Mouse (Mus musculus) layer of hippocampus, postnatal 10 days (tissue): ENCODE measurements around the gene Cel. TPM values are rescaled to one million over a fixed set of nuclear protein-coding genes. Genes with fewer than 3 reads are reported as not detected.
A peak's percentile ranks its signal among the peaks of the same experiment; 100 is the strongest.

Source experiments
- DNase-seq, 2 experiments: peaks; one replicate each; pipeline ENCODE4 v3.0.0; 2021; ENCODE audit warnings: low spot score in 2 of 2
- total RNA-seq, 2 experiments: library from RNA; stranded (reverse); gene quantifications; 2 replicates each; pipeline ENCODE4 v1.2.3; 2021

Gene Cel
- total RNA-seq, 2 experiments from 2014 or later: not detected

DNA sequence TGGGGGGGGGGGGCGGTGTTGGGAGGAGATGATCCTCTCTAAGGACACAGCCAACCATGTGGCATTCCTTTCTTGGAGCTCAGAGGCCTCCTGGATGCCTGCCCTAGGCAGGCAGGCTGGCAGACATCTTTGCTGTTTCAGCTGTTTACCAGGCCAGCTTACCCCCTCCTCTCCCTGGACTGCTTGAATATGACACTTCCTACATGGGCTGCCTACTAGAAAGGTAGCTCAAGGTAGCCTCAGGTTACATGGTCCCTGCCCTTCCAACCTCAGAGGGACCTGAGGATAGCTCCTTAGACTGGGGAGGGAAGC is 24.4 kb downstream of the Cel start:
- DNase-seq: peak in 1 of 2 experiments; percentile 49

DNA sequence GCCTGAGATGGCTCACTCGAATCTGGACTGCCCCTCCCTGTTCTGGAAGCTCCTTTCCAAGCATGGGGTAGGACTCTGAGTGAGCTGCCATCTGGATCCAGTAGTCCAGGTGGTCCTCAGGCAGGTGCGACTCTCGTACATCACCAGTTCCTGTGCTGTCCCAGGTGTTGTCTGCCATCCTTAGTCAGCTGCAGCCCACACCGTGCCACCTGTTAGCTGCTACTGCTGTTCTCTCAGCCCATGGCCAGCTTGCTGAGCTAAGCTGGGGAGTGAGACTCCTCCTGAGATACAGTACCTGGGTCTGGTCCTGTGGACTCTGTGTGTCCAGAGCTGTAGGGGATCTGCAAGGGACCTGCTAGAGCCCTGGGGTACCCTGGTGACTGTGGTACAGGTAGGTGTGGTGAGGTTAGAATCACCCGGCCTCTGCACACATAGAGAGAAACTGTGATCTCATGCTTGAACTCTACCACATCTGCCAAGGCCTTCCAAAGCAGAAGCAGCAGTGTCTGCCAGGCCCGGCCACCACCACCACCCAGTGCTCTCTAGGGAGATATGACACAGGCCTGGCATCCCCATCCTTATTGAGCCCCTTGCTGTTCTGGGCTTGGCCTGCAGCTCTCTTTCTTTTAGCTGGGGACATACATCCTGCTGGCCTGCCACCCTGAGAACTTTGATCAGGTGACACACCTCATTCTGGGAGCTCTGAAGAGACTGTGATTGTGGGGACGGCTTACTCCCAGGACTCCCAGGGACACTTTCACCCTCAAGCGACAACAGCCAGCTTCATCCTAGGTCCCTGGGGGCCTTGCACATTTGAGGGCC is 25.0 kb downstream of the Cel start:
- DNase-seq: peak in 1 of 2 experiments; percentile 19

DNA sequence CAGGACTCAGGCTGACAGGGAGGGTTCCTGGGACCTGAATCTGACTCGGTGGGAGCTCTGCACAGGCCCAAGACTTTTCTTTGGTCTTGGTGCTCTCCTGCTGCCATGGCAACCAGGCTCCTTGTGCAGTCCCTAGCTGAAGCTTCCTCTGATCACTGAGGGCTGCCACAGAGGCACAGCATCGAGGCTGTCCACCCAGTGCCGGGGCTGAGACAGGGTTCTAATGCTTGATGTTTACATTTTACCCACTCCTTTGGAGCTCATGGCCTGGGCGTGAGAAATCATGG is 25.6 kb downstream of the Cel start:
- peak in 1 of 2 experiments; percentile 39 for DNase-seq

DNA sequence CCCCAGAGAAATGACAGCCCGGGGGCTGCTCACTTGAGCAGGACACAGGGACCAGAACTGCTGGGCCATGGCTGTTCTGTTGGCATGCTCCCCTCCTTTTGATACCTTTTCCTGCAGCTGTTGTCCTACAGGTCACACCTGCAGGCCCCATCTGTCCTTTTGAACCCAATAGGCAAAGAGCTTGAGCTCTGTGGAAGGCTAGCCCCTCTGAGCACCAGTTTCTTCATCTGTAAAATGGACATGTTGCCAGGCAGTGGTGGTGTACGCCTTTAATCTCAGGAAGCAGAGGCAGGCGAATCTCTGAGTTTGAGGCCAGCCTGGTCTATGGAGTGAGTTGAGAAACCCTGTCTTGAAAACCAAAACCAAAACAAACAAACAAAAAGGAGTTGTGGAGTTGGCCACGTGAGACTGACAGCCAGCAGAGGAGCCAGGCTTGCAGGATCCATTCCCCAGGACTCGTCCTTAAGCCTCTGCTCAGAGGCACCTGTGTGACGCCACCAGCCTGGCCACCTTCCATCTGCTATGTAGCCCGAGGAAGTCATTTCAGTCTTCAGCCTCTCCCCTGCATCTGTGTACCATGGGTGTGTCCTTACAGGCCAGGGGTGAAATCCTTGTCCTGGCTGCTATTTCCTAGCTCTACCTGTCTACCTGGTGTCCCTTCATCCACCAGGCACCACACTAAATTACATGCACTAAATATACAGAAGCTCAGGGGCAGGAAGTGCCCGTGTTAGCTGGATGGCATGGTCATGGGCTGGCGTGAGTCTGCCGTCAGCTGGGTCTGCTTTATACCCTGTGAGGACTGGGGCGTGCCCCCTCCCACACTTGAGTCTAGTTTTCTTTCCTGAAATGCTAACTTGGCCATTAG is 26.2 kb downstream of the Cel start:
- DNase-seq: peak in 1 of 2 experiments; percentile 17

DNA sequence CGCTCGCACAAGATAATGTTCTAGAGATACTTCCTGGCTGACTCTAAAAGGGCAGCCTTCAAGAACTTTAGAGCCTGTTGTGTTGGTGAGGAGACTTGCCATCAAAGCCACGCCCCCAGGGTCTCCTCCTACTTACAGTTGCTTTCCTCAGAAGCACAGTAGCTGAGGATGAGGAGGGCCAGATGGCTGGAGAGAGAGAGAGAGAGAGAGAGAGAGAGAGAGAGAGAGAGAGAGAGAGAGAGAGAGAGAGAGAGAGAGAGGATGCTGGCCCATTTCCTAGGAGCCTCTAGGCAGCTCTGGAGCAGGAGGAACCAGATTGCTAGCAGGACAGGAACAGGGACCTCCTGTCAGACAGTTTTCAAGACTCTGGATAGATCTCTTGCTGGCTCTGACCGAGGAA is 27.0 kb downstream of the Cel start:
- peak in 1 of 2 experiments; percentile 26 for DNase-seq

DNA sequence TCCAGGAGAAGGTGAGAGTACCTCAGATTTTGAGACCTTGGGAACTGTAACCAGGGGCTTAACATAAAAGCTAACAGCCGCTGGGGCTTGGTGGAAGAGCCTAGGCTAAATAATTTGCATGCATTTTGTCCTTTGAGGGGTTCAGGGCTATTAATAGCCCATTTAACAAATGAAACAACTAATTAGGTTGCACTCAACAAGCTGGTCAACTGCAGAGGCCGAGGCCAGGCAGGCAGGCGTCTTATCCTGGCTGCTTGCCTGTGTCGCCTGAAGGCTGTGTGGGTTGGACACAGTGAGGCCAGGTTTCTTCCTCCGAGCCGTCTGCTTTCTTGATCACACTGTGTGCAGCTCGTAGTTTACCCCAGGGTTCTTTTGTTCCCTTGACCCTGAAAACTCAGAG is 27.6 kb downstream of the Cel start:
- DNase-seq: peak in 1 of 2 experiments; percentile 66

DNA sequence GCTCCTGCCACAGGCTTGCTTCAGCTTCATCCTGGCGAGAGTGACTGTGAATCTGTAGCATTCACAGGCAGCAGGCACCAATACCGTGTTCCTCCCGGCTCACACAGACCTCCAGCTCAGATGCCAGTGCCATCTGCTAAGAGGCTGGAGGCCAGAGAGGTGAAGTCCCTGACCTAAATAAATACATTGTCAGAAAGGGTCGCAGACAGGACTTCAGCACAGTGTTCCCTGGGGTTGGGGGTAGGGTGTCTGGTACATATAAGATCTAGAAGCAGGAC is 28.0 kb downstream of the Cel start:
- DNase-seq: no peak

DNA sequence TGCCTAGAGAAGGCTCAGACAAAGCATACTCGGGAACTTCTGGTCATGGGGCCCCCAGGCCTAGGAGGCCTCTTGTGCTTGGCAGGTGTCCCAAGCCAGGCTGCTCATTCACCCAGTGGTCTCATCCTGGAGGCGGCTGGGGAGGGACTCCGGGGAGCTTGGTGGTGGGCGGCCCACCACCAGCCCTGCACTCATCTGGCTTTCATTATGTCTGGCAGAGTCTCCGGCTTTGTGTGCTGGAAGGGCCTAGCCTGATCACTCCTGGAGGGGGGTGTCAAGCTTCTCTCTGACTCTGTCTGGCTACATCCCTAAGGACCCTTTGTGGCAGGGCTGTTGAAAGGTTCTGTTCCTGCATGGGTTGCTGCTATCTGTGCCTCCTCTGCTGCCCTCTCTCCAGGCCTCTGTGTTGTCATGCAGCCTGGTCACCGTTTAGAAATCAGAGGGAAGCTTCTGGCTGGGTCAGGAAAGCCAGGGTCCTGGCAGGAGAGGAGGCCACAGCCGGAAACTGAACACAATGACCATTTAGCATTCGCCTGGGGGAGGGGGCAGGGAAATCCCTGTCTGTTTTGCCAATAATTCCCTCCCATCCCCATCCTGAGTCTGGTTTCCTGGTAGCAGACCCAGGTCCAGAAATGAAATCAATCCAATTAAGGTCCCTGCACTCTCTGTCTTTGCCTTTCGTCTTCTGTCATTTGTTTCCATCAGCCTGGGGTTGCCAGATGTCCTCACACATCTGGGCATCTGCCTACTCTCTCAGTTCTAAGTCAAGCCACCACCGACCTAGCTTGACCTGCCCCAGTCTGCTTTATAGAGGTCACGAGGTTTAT is 28.6 kb downstream of the Cel start:
- peak in 1 of 2 experiments; percentile 56 for DNase-seq

DNA sequence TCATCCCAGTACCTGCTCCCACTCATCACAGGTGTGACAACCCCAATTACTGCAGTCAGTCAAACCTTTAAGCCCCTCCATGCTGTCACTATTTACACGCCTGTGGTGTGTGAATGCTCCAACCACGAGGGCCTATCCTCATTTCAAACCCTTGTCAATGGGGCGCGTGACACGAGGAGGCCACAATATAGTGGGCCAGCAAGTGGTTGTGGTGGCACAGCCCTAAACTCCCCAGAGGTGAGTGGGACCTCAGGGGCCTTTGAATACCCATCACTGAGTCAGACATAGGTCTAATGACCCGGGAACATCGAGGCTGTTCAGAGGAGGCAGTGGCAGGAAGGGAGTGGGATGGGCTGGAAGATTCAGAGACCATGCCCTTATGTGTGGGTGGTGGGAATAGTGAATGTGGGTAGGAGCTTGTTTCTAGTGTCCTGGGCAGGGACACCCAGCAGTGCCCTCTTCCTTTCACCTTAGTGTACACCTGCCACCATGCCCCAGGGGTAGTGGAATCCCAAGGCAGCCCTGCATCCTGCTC is 29.2 kb downstream of the Cel start:
- DNase-seq: peak in 1 of 2 experiments; percentile 34

DNA sequence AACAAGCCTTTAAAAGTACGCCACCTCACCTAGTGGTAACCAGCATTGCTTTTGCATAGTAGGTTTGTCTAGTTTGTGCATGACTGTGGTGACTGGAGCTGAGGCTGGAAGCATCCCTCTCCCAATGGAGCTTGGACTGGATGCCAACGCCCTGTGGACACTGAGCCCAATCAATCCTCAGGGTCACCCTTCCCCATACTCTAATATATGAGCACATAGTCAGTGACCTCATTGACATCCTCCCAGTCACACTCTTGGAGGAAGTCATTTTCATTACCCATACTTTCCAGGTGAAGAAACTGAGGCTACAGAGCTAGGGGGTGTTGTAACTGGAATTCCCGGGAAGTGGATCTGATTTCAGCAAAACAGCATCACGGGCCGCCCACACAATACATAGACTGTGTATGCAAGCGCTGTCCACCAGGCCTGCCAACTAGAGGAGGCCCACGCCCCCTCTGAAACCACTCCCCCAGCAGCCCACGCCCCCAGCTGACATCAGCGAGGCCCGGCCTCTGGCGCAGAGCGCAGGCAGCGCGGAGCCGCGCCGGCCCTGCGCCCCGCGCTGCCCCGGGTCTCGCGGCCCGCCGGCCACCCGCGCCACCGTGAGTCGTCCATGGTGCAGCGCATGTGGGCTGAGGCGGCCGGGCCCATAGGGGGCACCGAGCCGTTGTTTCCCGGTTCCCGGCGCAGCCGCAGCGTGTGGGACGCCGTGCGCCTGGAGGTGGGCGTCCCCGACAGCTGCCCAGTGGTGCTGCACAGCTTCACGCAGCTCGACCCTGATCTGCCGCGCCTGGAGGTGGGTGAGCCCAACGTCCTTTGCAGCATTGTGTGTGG is 30.0 kb downstream of the Cel start:
- DNase-seq: peak; percentile 82 to 84

DNA sequence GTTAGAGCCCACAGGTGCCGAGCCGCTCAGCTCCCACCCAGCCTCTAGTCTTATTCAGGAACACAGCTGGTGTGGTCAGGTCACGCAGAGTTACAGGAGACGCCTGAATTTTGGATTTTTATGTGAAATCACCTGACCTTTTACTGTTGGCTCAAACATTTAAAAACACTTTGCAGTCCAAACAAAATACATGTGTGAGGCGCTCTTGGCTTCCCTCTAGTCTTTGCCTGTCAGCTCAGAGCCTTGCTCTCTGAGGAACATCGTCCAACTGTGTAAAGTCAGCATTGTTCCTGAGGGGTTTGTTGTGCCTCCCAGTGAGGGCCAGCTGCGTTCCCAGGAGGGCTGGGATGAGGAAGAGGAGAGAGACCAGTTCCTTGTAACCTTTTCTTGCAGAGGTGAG is 32.9 kb downstream of the Cel start:
- DNase-seq: no peak

DNA sequence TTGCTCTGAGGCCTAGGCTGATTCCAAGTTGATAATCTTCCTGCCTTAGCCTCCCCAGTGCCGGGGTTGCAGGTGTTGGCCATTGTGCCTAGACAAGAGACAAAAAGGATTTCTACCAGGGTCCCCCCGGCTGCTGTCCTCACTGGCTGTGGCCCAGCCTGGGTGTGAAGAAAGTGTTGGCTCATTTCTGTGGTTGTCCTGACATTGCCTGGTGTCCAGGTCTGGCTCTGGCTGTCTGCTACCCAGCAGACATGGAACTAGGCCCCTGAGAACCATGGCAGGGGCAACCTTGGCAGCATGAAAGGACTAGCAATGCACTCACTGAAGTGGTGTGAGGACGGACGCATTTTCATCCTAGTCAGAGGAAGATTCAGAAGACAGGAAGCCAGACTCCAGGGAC is 33.3 kb downstream of the Cel start:
- DNase-seq: no peak

DNA sequence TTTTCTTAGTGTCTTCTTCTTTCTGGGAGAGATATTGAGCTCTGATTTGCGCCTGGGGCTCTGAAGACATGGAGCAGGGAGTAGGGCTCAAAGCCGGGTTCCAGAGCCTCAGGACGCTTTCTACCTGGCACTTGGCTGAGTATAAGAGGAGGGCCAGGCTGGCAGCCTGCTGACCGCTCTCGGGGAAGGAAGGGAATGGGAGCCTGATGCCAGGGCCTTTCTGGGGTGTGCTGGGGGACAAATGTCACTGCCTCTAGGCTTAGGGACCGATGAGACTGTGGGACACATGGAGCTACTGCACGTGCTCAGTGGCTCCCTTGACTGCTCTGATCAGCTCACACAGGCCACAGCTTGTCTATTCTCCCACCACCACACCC is 34.9 kb downstream of the Cel start:
- no peak for DNase-seq

DNA sequence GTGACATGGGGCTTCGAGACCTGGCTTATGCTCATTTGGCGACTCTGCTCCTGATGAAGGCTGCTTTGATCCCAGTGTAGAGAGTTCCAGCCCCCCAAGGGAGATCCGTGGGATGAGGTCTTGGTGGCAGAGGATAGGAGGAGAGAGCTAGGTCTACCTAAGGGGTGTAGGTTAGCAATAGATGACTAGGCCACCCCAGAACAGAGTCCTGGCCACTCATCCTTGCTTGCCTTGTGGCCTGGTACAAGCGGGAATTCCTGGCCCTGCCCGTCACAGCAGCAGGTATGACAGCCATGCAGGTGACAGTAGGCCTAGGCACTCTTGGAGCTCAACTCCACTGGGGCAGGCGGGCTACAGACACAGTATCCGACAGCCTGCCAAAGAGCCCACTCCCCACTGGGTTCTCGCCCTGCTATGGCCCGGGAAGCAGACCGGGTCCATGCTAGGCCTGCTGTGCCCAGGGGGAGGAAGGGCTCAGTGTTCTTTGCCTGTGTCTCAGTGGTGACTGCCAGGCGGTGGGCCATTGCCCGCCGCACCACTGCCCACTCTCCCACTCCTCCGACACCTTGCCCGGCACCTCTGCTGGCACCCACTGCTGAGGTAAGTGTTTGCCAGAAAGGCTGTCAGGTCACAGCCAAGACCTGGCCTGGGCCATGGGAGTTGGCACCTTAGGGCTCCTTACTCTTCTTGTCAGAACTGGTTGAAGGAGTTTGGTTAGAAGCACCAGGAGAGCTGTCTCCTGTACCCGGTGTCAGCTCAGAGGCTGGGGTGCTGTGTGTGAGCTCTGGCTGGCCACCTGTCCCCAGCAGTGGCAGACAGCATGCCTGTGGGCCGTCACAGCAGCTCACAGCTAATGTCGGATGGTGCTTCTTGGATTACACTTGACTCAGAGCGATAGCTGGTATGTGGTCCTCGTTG is 35.5 kb downstream of the Cel start:
- no peak for DNase-seq

DNA sequence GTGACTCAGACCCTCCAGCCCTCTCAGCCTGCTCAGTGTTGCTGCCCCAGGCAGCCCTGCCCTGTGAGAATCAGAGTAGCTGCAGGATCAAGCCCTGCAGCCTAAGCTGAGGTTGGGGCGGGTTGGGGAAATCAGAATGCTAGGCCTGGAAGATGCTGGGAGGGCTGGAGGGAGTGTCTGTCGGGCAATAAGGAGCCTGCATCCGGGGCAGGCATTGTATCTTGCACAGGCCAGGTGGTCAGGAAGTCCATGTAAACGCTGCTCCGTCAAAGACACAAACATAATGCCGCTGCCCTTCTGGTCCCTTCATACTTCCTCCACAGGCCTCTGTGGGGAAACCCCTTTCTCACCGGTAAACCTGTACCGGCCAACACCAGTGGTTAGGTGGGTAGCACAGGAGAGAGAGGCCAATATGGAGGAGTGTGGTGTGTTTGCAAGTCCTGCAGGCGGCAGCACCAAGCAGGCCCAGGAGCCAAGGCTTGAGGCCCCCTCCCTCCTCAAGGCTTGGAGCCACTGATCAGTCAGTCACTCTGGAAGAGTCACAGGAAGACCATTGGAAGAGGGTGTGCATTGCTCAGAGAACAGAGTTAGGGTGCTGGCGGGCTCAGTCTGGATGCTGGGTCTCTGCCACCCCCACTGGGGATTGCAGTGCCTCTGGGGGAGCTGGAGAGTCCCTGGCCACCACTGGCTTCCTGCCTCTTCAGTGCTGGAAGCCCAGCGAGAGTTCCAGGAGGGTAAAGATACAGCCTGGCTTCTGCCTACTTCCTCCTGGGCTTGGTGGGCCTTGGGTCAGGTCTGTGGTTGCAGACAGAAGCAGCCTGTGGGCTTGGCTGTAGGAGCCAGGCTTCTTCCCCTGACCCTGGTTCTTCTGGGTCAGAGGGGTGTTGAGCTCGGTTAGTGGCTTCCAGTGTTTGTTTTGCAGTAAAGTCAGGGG is 37.0 kb downstream of the Cel start:
- DNase-seq: peak in 1 of 2 experiments; percentile 42

DNA sequence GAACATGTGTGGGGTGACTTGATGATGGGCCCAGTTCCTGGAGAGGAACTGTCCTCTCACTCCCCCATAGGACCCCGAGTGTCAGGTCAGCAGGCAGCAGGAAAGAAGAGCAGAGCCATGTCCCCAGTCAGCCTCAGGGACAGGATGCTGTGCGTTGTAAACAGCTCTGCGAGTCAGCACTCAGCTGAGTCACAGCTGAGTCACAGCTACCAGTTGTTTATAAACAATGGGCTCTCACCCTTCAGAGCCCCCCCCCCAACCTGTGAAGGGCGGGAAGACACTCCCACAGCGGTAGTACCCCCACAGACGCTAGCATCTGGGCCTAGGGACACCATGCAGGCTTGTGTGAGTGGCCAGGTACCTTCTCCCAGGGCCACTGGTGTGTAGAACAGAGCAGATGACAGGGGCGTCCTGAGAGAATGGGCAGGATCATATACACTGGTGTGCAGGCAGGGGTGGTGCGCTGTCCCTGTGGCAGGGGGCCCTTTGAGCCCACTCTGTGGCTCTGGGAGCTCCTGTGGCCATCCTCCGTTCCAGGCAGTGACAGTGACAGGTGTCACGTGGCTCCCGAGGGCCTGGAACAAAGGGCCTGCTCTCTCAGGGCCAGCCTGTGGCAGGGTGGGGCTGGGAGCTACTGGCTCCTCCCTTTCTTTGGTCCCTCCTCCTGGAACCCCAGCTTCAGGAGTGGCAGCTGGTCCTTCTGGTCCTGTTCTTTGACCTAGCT is 37.8 kb downstream of the Cel start:
- DNase-seq: peak; percentile 20 to 31

DNA sequence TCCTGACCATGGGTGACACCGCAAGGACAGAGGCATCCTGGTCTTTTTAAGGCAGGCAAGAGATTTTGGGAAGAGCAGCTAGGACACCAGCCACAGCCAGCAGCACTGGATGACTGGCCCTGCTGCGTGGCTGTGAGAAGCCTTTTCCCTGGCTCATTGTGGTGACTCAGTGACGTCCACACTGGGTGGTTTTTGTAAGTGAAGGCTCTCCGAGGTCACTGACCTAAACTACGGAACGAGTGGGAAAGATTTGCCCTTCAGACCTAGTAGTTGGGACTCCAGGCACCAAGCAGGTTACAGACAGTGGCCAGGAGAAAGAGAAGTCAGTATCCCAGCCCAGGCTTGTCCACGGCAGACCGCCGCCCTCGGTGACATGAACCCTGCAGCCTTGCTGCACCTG is 38.8 kb downstream of the Cel start:
- peak in 1 of 2 experiments; percentile 11 for DNase-seq

DNA sequence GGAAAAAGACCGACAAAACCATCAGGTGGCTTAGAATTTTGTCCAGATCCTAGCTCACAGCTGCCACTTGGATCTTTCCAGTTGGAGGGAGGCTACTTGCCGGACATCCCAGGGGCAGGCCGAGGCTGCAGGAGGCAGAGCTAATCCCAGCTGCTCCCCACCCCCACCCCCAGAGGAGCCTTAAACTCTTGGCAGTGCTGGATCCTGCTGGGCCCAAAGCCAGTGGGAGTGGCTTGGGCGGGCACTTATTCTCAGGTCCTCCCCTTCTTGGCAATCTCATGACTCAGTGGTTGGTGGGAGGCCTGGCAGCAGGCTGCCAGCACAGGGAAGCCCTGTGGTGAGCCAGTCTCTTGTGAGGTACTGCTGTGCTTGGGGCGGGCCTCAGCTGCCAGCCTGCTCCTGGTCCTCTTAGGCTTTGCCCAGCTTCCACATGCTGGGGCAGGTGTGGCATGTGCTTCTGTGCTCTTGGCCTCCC is 39.5 kb downstream of the Cel start:
- peak; percentile 89 to 92 for DNase-seq
